Mouse (Mus musculus) MEL (cell line): ENCODE data around the gene Fgf11. TPM values are rescaled to one million over a fixed set of nuclear protein-coding genes. Genes with fewer than 3 reads are reported as not detected.

Source experiments
- DNase-seq: peaks from one replicate; pipeline ENCODE4 v3.0.0; 2011; ENCODE audit warnings: low read depth, low spot score
- H3K27ac ChIP-seq: 2 replicates; pipeline ENCODE4 v1.5.1; 2012; ENCODE audit warnings: low read depth, mild to moderate bottlenecking, control low read depth, low read length, moderate library complexity; ENCODE audit not compliant: control insufficient read depth
- H3K27me3 ChIP-seq, 2 experiments: fragments of 150-350 bp in 1 of 2; sonication (generic) in 1 of 2; 2 replicates each; pipeline ENCODE4 v1.6.1; 2012; ENCODE audit warnings: low read length in 2 of 2, mild to moderate bottlenecking in 2 of 2, improper control_type of control experiment in 1 of 2, moderate library complexity in 1 of 2; ENCODE audit not compliant: insufficient read depth in 2 of 2, control insufficient read depth in 1 of 2
- H3K36me3 ChIP-seq, 2 experiments: 2 replicates each; pipeline ENCODE4 v1.6.1; 2012 to 2014; ENCODE audit warnings: low read length in 2 of 2, improper control_type of control experiment in 1 of 2, inconsistent platforms in 1 of 2, mild to moderate bottlenecking in 1 of 2; ENCODE audit not compliant: insufficient read depth in 2 of 2, control insufficient read depth in 1 of 2
- H3K4me1 ChIP-seq, 2 experiments: fragments of 150-350 bp in 1 of 2; sonication (generic) in 1 of 2; 2 replicates each; pipeline ENCODE4 v1.6.1; 2012; ENCODE audit warnings: low read length in 2 of 2, improper control_type of control experiment in 1 of 2, mild to moderate bottlenecking in 1 of 2; ENCODE audit not compliant: insufficient read depth in 2 of 2, control insufficient read depth in 1 of 2
- H3K4me3 ChIP-seq, 2 experiments: fragments of 150-350 bp in 1 of 2; sonication (generic) in 1 of 2; 2 replicates each; pipeline ENCODE4 v1.5.1; 2012; ENCODE audit warnings: low read depth in 2 of 2, low read length in 2 of 2, mild to moderate bottlenecking in 2 of 2, moderate library complexity in 2 of 2, control low read depth in 1 of 2, improper control_type of control experiment in 1 of 2; ENCODE audit not compliant: control insufficient read depth in 1 of 2, insufficient read depth in 1 of 2
- H3K79me2 ChIP-seq: 2 replicates; pipeline ENCODE4 v1.6.1; 2012; ENCODE audit warnings: mild to moderate bottlenecking, low read length, moderate library complexity; ENCODE audit not compliant: control insufficient read depth, poor library complexity, insufficient read depth
- H3K9ac ChIP-seq: 2 replicates; pipeline ENCODE4 v1.6.1; 2012; ENCODE audit warnings: low read depth, mild to moderate bottlenecking, control low read depth, low read length, moderate library complexity; ENCODE audit not compliant: control insufficient read depth, poor library complexity, severe bottlenecking
- H3K9me3 ChIP-seq: fragments of 150-350 bp; sonication (generic); replicated peaks from 2 replicates; pipeline ENCODE4 v1.6.1; 2012; ENCODE audit warnings: mild to moderate bottlenecking, low read length, improper control_type of control experiment, moderate library complexity; ENCODE audit not compliant: insufficient read depth
- BHLHE40 ChIP-seq: IDR thresholded peaks from 2 replicates; pipeline ENCODE4 v1.6.1; 2012; ENCODE audit warnings: low read depth, mild to moderate bottlenecking, inconsistent platforms, low read length, improper control_type of control experiment, borderline replicate concordance
- CHD1 ChIP-seq: IDR thresholded peaks from 2 replicates; pipeline ENCODE4 v1.6.1; 2012; ENCODE audit warnings: low read depth, mild to moderate bottlenecking, inconsistent platforms, low read length, improper control_type of control experiment
- CTCF ChIP-seq, 3 experiments: IDR thresholded peaks in 2 of 3; conservative IDR thresholded peaks in 1 of 3; 2 replicates each; pipeline ENCODE4 v1.5.1; 2011 to 2012; ENCODE audit warnings: low read length in 3 of 3, low read depth in 2 of 3, mild to moderate bottlenecking in 2 of 3, improper control_type of control experiment in 1 of 3, inconsistent platforms in 1 of 3, mixed read lengths in 1 of 3, moderate library complexity in 1 of 3; ENCODE audit not compliant: control insufficient read depth in 1 of 3, insufficient read depth in 1 of 3, poor library complexity in 1 of 3, severe bottlenecking in 1 of 3
- E2F4 ChIP-seq: IDR thresholded peaks from 2 replicates; pipeline ENCODE4 v1.6.1; 2011; ENCODE audit warnings: low read depth, low read length, improper control_type of control experiment, borderline replicate concordance
- ELF1 ChIP-seq: IDR thresholded peaks from 2 replicates; pipeline ENCODE4 v1.6.1; 2014; ENCODE audit warnings: low read depth, mild to moderate bottlenecking, inconsistent platforms, low read length, improper control_type of control experiment, moderate library complexity
- EP300 ChIP-seq, 2 experiments: IDR thresholded peaks; 2 replicates each; pipeline ENCODE4 v1.6.1; 2011; ENCODE audit warnings: improper control_type of control experiment in 2 of 2, low read length in 2 of 2, low read depth in 1 of 2, mild to moderate bottlenecking in 1 of 2
- ETS1 ChIP-seq: IDR thresholded peaks from 2 replicates; pipeline ENCODE4 v1.6.1; 2012; ENCODE audit warnings: low read depth, mild to moderate bottlenecking, inconsistent platforms, low read length, improper control_type of control experiment, moderate library complexity
- GABPA ChIP-seq: IDR thresholded peaks from 2 replicates; pipeline ENCODE4 v1.6.1; 2012; ENCODE audit warnings: low read depth, mild to moderate bottlenecking, inconsistent platforms, low read length, improper control_type of control experiment, moderate library complexity
- GATA1 ChIP-seq: IDR thresholded peaks from 2 replicates; pipeline ENCODE4 v1.6.1; 2011; ENCODE audit warnings: low read depth, low read length, improper control_type of control experiment
- HCFC1 ChIP-seq: IDR thresholded peaks from 2 replicates; pipeline ENCODE4 v1.6.1; 2012; ENCODE audit warnings: low read depth, mild to moderate bottlenecking, inconsistent platforms, low read length, improper control_type of control experiment, moderate library complexity
- JUND ChIP-seq: IDR thresholded peaks from 2 replicates; pipeline ENCODE4 v1.6.1; 2011; ENCODE audit warnings: low read depth, mild to moderate bottlenecking, improper control_type of control experiment, low read length
- KAT2A ChIP-seq: conservative IDR thresholded peaks from 2 replicates; pipeline ENCODE4 v1.6.1; 2012; ENCODE audit warnings: low read depth, low read length, improper control_type of control experiment, inconsistent platforms
- MAFK ChIP-seq: IDR thresholded peaks from 2 replicates; pipeline ENCODE4 v1.6.1; 2011; ENCODE audit warnings: low read depth, mild to moderate bottlenecking, low read length, improper control_type of control experiment, borderline replicate concordance
- MAZ ChIP-seq: IDR thresholded peaks from 2 replicates; pipeline ENCODE4 v1.6.1; 2012; ENCODE audit warnings: low read depth, mild to moderate bottlenecking, inconsistent platforms, low read length, improper control_type of control experiment
- MEF2A ChIP-seq: IDR thresholded peaks from 2 replicates; pipeline ENCODE4 v1.6.1; 2014; ENCODE audit warnings: low read depth, mild to moderate bottlenecking, inconsistent platforms, low read length, improper control_type of control experiment; ENCODE audit not compliant: poor library complexity, insufficient replicate concordance, severe bottlenecking; ENCODE audit errors: extremely low read depth
- MXI1 ChIP-seq: IDR thresholded peaks from 2 replicates; pipeline ENCODE4 v1.6.1; 2011; ENCODE audit warnings: mild to moderate bottlenecking, low read depth, low read length, improper control_type of control experiment
- MYB ChIP-seq: IDR thresholded peaks from 2 replicates; pipeline ENCODE4 v1.6.1; 2011; ENCODE audit warnings: mild to moderate bottlenecking, low read depth, low read length, improper control_type of control experiment
- MYC ChIP-seq: IDR thresholded peaks from 2 replicates; pipeline ENCODE4 v1.6.1; 2011; ENCODE audit warnings: low read depth, mild to moderate bottlenecking, low read length, improper control_type of control experiment, moderate library complexity
- NELFE ChIP-seq: IDR thresholded peaks from 2 replicates; pipeline ENCODE4 v1.6.1; 2011; ENCODE audit warnings: low read depth, low read length, improper control_type of control experiment
- NRF1 ChIP-seq: IDR thresholded peaks from 2 replicates; pipeline ENCODE4 v1.6.1; 2014; ENCODE audit warnings: low read depth, mild to moderate bottlenecking, inconsistent platforms, low read length, improper control_type of control experiment, moderate library complexity; ENCODE audit not compliant: poor library complexity, insufficient read depth, severe bottlenecking
- POLR2A ChIP-seq, 2 experiments: IDR thresholded peaks; 2 replicates each; pipeline ENCODE4 v1.6.1; 2011 to 2012; ENCODE audit warnings: low read length in 2 of 2, mild to moderate bottlenecking in 2 of 2, control low read depth in 1 of 2, improper control_type of control experiment in 1 of 2, low read depth in 1 of 2, moderate library complexity in 1 of 2; ENCODE audit not compliant: control insufficient read depth in 1 of 2, insufficient read depth in 1 of 2, poor library complexity in 1 of 2
- POLR2AphosphoS2 ChIP-seq: IDR thresholded peaks from 2 replicates; pipeline ENCODE4 v1.6.1; 2011; ENCODE audit warnings: low read length, improper control_type of control experiment
- POLR2AphosphoS5 ChIP-seq: IDR thresholded peaks from 2 replicates; pipeline ENCODE4 v1.6.1; 2012; ENCODE audit warnings: low read depth, borderline replicate concordance, mild to moderate bottlenecking, inconsistent platforms, low read length, moderate library complexity, mixed read lengths
- RAD21 ChIP-seq: IDR thresholded peaks from 2 replicates; pipeline ENCODE4 v1.6.1; 2011; ENCODE audit warnings: mild to moderate bottlenecking, low read depth, low read length, improper control_type of control experiment
- RCOR1 ChIP-seq: IDR thresholded peaks from 2 replicates; pipeline ENCODE4 v1.6.1; 2012; ENCODE audit warnings: low read depth, mild to moderate bottlenecking, inconsistent platforms, low read length, improper control_type of control experiment
- SIN3A ChIP-seq: IDR thresholded peaks from 2 replicates; pipeline ENCODE4 v1.6.1; 2012; ENCODE audit warnings: low read length, improper control_type of control experiment, inconsistent platforms
- SMC3 ChIP-seq: IDR thresholded peaks from 2 replicates; pipeline ENCODE4 v1.6.1; 2011; ENCODE audit warnings: low read depth, low read length, improper control_type of control experiment
- TAL1 ChIP-seq: IDR thresholded peaks from 2 replicates; pipeline ENCODE4 v1.6.1; 2012; ENCODE audit warnings: mild to moderate bottlenecking, inconsistent platforms, low read length, moderate library complexity, mixed read lengths
- TBP ChIP-seq: IDR thresholded peaks from 2 replicates; pipeline ENCODE4 v1.8.0; 2011; ENCODE audit warnings: low read depth, low read length, improper control_type of control experiment
- USF1 ChIP-seq: IDR thresholded peaks from 2 replicates; pipeline ENCODE4 v1.6.1; 2014; ENCODE audit warnings: low read depth, mild to moderate bottlenecking, inconsistent platforms, low read length, improper control_type of control experiment, moderate library complexity
- USF2 ChIP-seq, 2 experiments: IDR thresholded peaks; 2 replicates each; pipeline ENCODE4 v1.6.1; 2011 to 2012; ENCODE audit warnings: improper control_type of control experiment in 2 of 2, low read length in 2 of 2, borderline replicate concordance in 1 of 2, inconsistent platforms in 1 of 2, low read depth in 1 of 2, mild to moderate bottlenecking in 1 of 2; ENCODE audit not compliant: insufficient read depth in 1 of 2
- ZC3H11A ChIP-seq: IDR thresholded peaks from 2 replicates; pipeline ENCODE4 v1.6.1; 2012; ENCODE audit warnings: low read depth, mild to moderate bottlenecking, inconsistent platforms, low read length, improper control_type of control experiment
- ZKSCAN1 ChIP-seq: IDR thresholded peaks from 2 replicates; pipeline ENCODE4 v1.6.1; 2012; ENCODE audit warnings: low read depth, mild to moderate bottlenecking, inconsistent platforms, low read length, improper control_type of control experiment, moderate library complexity
- ZMIZ1 ChIP-seq: IDR thresholded peaks from 2 replicates; pipeline ENCODE4 v1.6.1; 2012; ENCODE audit warnings: low read depth, mild to moderate bottlenecking, inconsistent platforms, low read length, improper control_type of control experiment, moderate library complexity
- ZNF384 ChIP-seq: IDR thresholded peaks from 2 replicates; pipeline ENCODE4 v1.6.1; 2012; ENCODE audit warnings: low read depth, mild to moderate bottlenecking, inconsistent platforms, low read length, improper control_type of control experiment
- polyA plus RNA-seq, 2 experiments: library from polyadenylated mRNA; stranded (reverse) in 1 of 2; unstranded in 1 of 2; fragments of >175 nt in 1 of 2; fragments of >200 nt in 1 of 2; gene quantifications; 2 replicates each; pipeline versions ENCODE4 v1.2.1 to v1.2.4; 2012; ENCODE audit warnings: low replicate concordance in 2 of 2, low read depth in 1 of 2; ENCODE audit not compliant: insufficient read length in 2 of 2, insufficient read depth in 1 of 2, missing spikeins in 1 of 2
- total RNA-seq: library from RNA; depleted of rRNA; stranded (reverse); fragments of 300-350 nt; gene quantifications from 2 replicates; pipeline ENCODE4 v1.2.3, GENCODE M21; 2012

The Fgf11 gene
- total and polyA plus RNA-seq, 3 experiments: 5.1 to 26.8 TPM; not detected in 1

GRCm38 (mm10) chr11:69799394-69800137 lies 2.1 kb downstream of the Fgf11 start:
- Histone ChIP-seq H3K4me3 (peak overlapping the region; percentile 58 to 89), H3K27me3 (no peaks in the 10 kb centered on the region), H3K4me1 (peaks cover 8 to 20% of the 10 kb centered on the region in 2 experiments), H3K36me3 (peaks cover 0 to 11% of the 10 kb centered on the region in 2 experiments; a peak in 2 of 4 replicates), H3K9me3 (no peaks in the 10 kb centered on the region), H3K27ac (peak overlapping the region; percentile 74), H3K79me2 (peaks cover 8% of the 10 kb centered on the region; the same call in 1 of the 2 replicates), H3K9ac (peak overlapping the region; percentile 77)
- DNase-seq: peak; percentile 92
- TF ChIP-seq RCOR1 (no peak), HCFC1 (no peak; the same call in 1 of the 2 replicates), GABPA (no peak), E2F4 (no peak), BHLHE40 (no peak; the same call in 1 of the 2 replicates), POLR2AphosphoS2 (no peak), CHD1 (no peak), NELFE (no peak; the same call in none of the 2 replicates), ETS1 (peak; percentile 57; the same call in 1 of the 2 replicates), POLR2A (IDR thresholded peaks at IDR 0.05; ENCODE audit: control insufficient read depth in 1 of 2, insufficient read depth in 1 of 2, low read depth in 1 of 2, low read length in 2 of 2, poor library complexity in 1 of 2) (no peak), ZKSCAN1 (no peak), ZMIZ1 (no peak), EP300 (IDR thresholded peaks at IDR 0.05; ENCODE audit: low read depth in 1 of 2, low read length in 2 of 2) (peak; percentile 44; a peak in 3 of 4 replicates), KAT2A (no peak), POLR2AphosphoS5 (no peak), GATA1 (no peak; the same call in 1 of the 2 replicates), MAFK (no peak), ZNF384 (no peak), SMC3 (no peak), USF2 (IDR thresholded peaks at IDR 0.05; ENCODE audit: borderline replicate concordance in 1 of 2, insufficient read depth in 1 of 2, low read depth in 1 of 2, low read length in 2 of 2) (no peak), TAL1 (no peak), MXI1 (0 out of 2 replicates have a peak, but pooled peaks have one; percentile 50), JUND (0 out of 2 replicates have a peak, but pooled peaks have one; percentile 83), SIN3A (peak; percentile 15; the same call in 1 of the 2 replicates), CTCF (IDR thresholded peaks at IDR 0.05 in 2 of 3, conservative IDR thresholded peaks at IDR 0.05 in 1 of 3; ENCODE audit: control insufficient read depth in 1 of 3, insufficient read depth in 1 of 3, low read depth in 2 of 3, low read length in 3 of 3, poor library complexity in 1 of 3, severe bottlenecking in 1 of 3) (no peak), TBP (0 out of 2 replicates have a peak, but pooled peaks have one; percentile 24), ELF1 (peak; percentile 66), MEF2A (no peak), MYB (no peak), MYC (no peak), MAZ (peak; percentile 61; the same call in 1 of the 2 replicates), USF1 (no peak), RAD21 (no peak), ZC3H11A (no peak), NRF1 (no peak)
